Mouse (Mus musculus): Measurements from ENCODE around the gene Tbc1d8.

DNA sequence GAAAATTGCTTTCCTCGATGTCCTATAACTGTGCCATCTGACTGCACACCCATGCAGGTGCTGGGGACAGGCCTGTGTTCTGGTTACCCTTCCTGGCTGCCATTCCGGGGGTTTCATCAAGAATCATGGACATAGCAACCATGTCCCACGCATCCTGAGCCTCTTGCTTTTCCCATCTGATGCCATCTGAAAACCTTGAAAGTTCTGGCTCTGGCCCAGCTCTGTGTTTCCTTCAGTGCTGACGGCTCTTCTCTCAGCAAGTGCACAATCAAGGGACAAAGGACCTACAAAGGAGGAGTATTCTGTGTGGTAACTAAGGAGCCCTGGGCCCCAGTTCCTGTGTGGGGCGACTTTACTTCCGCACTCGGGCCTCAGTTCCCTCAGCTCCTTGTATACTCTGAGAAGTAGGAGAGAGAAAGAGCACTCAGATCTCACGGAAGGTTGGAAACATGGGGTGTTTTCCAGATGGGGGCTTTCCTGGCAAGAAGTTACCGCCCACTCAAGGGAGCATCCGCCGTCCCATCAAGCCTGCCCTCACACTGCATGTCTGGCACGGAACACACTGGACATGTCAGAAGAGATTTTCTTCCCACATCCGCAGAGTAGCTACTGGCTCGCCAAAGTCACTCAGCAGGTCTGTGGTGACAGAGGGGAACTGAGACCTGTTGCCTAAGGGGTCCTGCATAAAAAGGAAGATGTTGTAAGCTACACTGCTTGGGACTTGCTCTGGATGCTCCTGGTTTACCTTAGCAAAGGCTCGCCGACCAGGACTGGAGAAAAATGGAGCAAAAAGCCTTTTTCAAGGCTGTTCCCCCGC lies 24.5 kb upstream of the Tbc1d8 start:
- no peak for TF ChIP-seq CTCF (IDR thresholded peaks at IDR 0.05; ENCODE audit: low read depth)
- no peak for TF ChIP-seq EP300 (IDR thresholded peaks at IDR 0.05; ENCODE audit: low read depth)
